In genomic region chr2:36276454-36276853, GRCm38 (mm10) we compare ENCODE assay signal across 8 mouse cellular contexts. TPM values are rescaled to one million over a fixed set of nuclear protein-coding genes. Genes with fewer than 3 reads are reported as not detected.
DNase-seq lines count a peak whose midpoint lies in the region; ATAC-seq and TF ChIP-seq lines count a peak whose summit lies in the region.
"Had no signal": no experiment of that assay in that cellular context is flagged by ENCODE, and none has a peak within 500 bp of the region (broad histone marks: within the 10 kb centered on the region; RNA-seq: fewer than 3 reads in every experiment).

No protein-coding gene starts in this region.

- H3K36me3 ChIP-seq in CH12.LX (replicated peaks in 1 of 2; ENCODE audit: control insufficient read depth in 1 of 2, insufficient read depth in 1 of 2, low read length in 1 of 2), result no peaks in the 10 kb centered on the region
- no peaks in the 10 kb centered on the region for H3K36me3 ChIP-seq in lung, postnatal 0 days (ENCODE audit: insufficient read depth, low read length)
- H3K36me3 ChIP-seq: hindbrain, embryonic 15.5 days had no signal

- no peaks in the 10 kb centered on the region for H3K79me2 ChIP-seq in CH12.LX (replicated peaks; ENCODE audit: control insufficient read depth, extremely low read depth, insufficient read depth, poor library complexity, severe bottlenecking)

- peak; percentile 74 for DNase-seq in CH12.LX (ENCODE audit: extremely low read depth)
- peak; percentile 76 for DNase-seq in Muller cell, postnatal 12 days (ENCODE audit: inconsistent ontology term)
- peak; percentile 87 to 95 for DNase-seq in cerebellum, postnatal 10 days
- peak; percentile 8 to 69 for DNase-seq in heart, adult 9 months (ENCODE audit: low spot score in 2 of 2)
- DNase-seq in layer of hippocampus, adult 18-20 months (ENCODE audit: low spot score in 2 of 2), result peak; percentile 25 to 78
- DNase-seq in lung, postnatal 0 days (ENCODE audit: low spot score), result peak; percentile 92
- DNase-seq in retina, embryonic 14.5 days (ENCODE audit: low spot score), result peak; percentile 87

- ATAC-seq in lung, postnatal 0 days, result peak; percentile 30; the same call in 1 of the 2 replicates

- peaks cover 2 to 23% of the 10 kb centered on the region in 2 experiments; a peak in 2 of 4 replicates for H3K4me1 ChIP-seq in CH12.LX (ENCODE audit: control insufficient read depth in 1 of 2, insufficient read depth in 2 of 2)
- no peaks in the 10 kb centered on the region for H3K4me1 ChIP-seq in lung, postnatal 0 days (ENCODE audit: insufficient read depth, low read depth, low read length)
- H3K4me1 ChIP-seq: hindbrain, embryonic 15.5 days had no signal

- WGBS in lung, postnatal 0 days, result 19% methylated on average over 4 of the region's 4 CpGs

- peaks cover 3% of the 10 kb centered on the region for H3K27me3 ChIP-seq in CH12.LX (replicated peaks)
- H3K27me3 ChIP-seq in lung, postnatal 0 days (replicated peaks; ENCODE audit: insufficient read depth, low read length), result no peaks in the 10 kb centered on the region
- H3K27me3 ChIP-seq: hindbrain, embryonic 15.5 days had no signal

- no peak overlapping the region for H3K9ac ChIP-seq in CH12.LX (ENCODE audit: insufficient read depth, low read depth)
- no peak overlapping the region for H3K9ac ChIP-seq in lung, postnatal 0 days (replicated peaks; ENCODE audit: low read depth)
- H3K9ac ChIP-seq: hindbrain, embryonic 15.5 days had no signal

- no peak overlapping the region for H3K4me3 ChIP-seq in CH12.LX (replicated peaks in 1 of 3; ENCODE audit: low read depth in 2 of 3, low read length in 2 of 3, poor library complexity in 1 of 3)
- H3K4me3 ChIP-seq in lung, postnatal 0 days (ENCODE audit: low read depth, low read length), result no peak overlapping the region
- H3K4me3 ChIP-seq: hindbrain, embryonic 15.5 days had no signal

- no peaks in the 10 kb centered on the region for H3K9me3 ChIP-seq in CH12.LX (replicated peaks; ENCODE audit: low read length)
- no peaks in the 10 kb centered on the region for H3K9me3 ChIP-seq in lung, postnatal 0 days (ENCODE audit: low read length)
- H3K9me3 ChIP-seq: hindbrain, embryonic 15.5 days had no signal

- no peak for TF ChIP-seq EP300 in CH12.LX (IDR thresholded peaks at IDR 0.05; ENCODE audit: low read length)
- TF ChIP-seq EP300 in lung, postnatal 0 days (IDR thresholded peaks at IDR 0.05), result peak; percentile 72

- dilution Hi-C loops in CH12.LX (cut with MboI; ENCODE audit: extremely low pct_ligation_motif_present, extremely low pct_unique_long_range_greater_than_20kb, low sequenced_read_pairs), result no loop called here

- H3K4me2 ChIP-seq in CH12.LX (ENCODE audit: insufficient read depth, low read depth, poor library complexity, severe bottlenecking), result no peak overlapping the region
- no peak overlapping the region for H3K4me2 ChIP-seq in lung, postnatal 0 days (replicated peaks; ENCODE audit: low read depth, low read length)
- H3K4me2 ChIP-seq: hindbrain, embryonic 15.5 days had no signal

- H3K27ac ChIP-seq in CH12.LX (ENCODE audit: insufficient read depth, low read depth), result no peak overlapping the region
- no peak overlapping the region for H3K27ac ChIP-seq in lung, postnatal 0 days (ENCODE audit: low read length)
- H3K27ac ChIP-seq: hindbrain, embryonic 15.5 days had no signal

- peak; percentile 63 to 92 for TF ChIP-seq CTCF in CH12.LX (conservative IDR thresholded peaks at IDR 0.05 in 1 of 2, IDR thresholded peaks at IDR 0.05 in 1 of 2; ENCODE audit: low read depth in 2 of 2, low read length in 2 of 2)
- TF ChIP-seq CTCF in lung, postnatal 0 days (IDR thresholded peaks at IDR 0.05), result peak; percentile 87

- in situ Hi-C loops in CH12.LX (cut with MboI; ENCODE audit: low pct_ligation_motif_present, low pct_unique_long_range_greater_than_20kb, low sequenced_read_pairs), result loop anchor here (10.0 kb wide), 1 partner anchor 62 kb away; no protein-coding TSS in a partner anchor

- no peak for TF ChIP-seq POLR2A in CH12.LX (IDR thresholded peaks at IDR 0.05; ENCODE audit: low read depth, low read length)

- peak; percentile 96 for TF ChIP-seq RAD21 in CH12.LX (IDR thresholded peaks at IDR 0.05; ENCODE audit: low read depth, low read length)

TF ChIP-seq in CH12.LX, 34 proteins besides CTCF, POLR2A, EP300 and RAD21:
- peak; percentile 86 for TF ChIP-seq SMC3 (IDR thresholded peaks at IDR 0.05; ENCODE audit: low read depth, low read length)
- no peak for TF ChIP-seq IRF4 (IDR thresholded peaks at IDR 0.05; ENCODE audit: low read depth, low read length)
- TF ChIP-seq ZKSCAN1 (IDR thresholded peaks at IDR 0.05; ENCODE audit: borderline replicate concordance, low read depth, low read length), result no peak
- TF ChIP-seq E2F4 (IDR thresholded peaks at IDR 0.05; ENCODE audit: insufficient replicate concordance, low read depth, low read length), result no peak
- no peak for TF ChIP-seq MEF2A (IDR thresholded peaks at IDR 0.05; ENCODE audit: borderline replicate concordance, low read depth, low read length)
- TF ChIP-seq MAX (IDR thresholded peaks at IDR 0.05; ENCODE audit: low read length), result no peak
- no peak for TF ChIP-seq GABPA (IDR thresholded peaks at IDR 0.05; ENCODE audit: insufficient replicate concordance, low read depth, low read length)
- TF ChIP-seq ELF1 (IDR thresholded peaks at IDR 0.05; ENCODE audit: low read depth, low read length), result no peak
- no peak for TF ChIP-seq USF1 (IDR thresholded peaks at IDR 0.05; ENCODE audit: low read depth, low read length)
- TF ChIP-seq ETS1 (conservative IDR thresholded peaks at IDR 0.05; ENCODE audit: low read depth, low read length), result no peak
- TF ChIP-seq HCFC1 (IDR thresholded peaks at IDR 0.05; ENCODE audit: low read depth, low read length), result no peak
- TF ChIP-seq NRF1 (IDR thresholded peaks at IDR 0.05; ENCODE audit: low read depth, low read length), result no peak
- no peak for TF ChIP-seq ZMIZ1 (IDR thresholded peaks at IDR 0.05; ENCODE audit: low read depth, low read length)
- peak; percentile 58 for TF ChIP-seq ZC3H11A (IDR thresholded peaks at IDR 0.05; ENCODE audit: low read depth, low read length)
- no peak for TF ChIP-seq JUN (IDR thresholded peaks at IDR 0.05; ENCODE audit: insufficient read depth, low read depth, low read length)
TF ChIP-seq in CH12.LX: peak in this region for 2.

RNA-seq across cellular contexts. Expression of gene Ptgs1, which starts 46.2 kb away (rescaled TPM):
- total RNA-seq in CH12.LX (2012; rRNA removed) (3.0 and 3.1 TPM in 2 replicates), CH12.LX (2014; rRNA removed) (2.9 and 3.0 TPM in 2 replicates)
- 1.6 and 2.6 TPM in 2 replicates for polyA plus RNA-seq in CH12.LX (2012; ENCODE audit: insufficient read length, low read depth)
- 10 to 100 TPM; 17.9 to 18.0 TPM for total RNA-seq in layer of hippocampus, adult 18-20 months (2021)
- polyA plus RNA-seq in lung, postnatal 0 days (2015; fragmentation: Nextera tagmentation; extraction: Ambion mirVana), result 111 and 116 TPM in 2 replicates

Comparison
In these comparisons a context has a peak if more than half of its experiments do, and no peak if none do; other contexts are left out.
1. DNase-seq: peak in every context shown above with its lines; median percentile 92 in lung, postnatal 0 days; 91 in cerebellum, postnatal 10 days; 87 in retina, embryonic 14.5 days; 76 in Muller cell, postnatal 12 days; 74 in CH12.LX; 52 in layer of hippocampus, adult 18-20 months; 38 in heart, adult 9 months.
2. RNA of gene Ptgs1, which starts 46.2 kb away (total RNA-seq): 17.9 to 18.0 TPM in layer of hippocampus, adult 18-20 months; 2.9 to 3.1 TPM in CH12.LX; every median in the first group is over 4 times any median in the second.